Mouse (Mus musculus) adrenal gland, postnatal 10 days (tissue): ENCODE results near the gene Fgfr2. TPM values are rescaled to one million over a fixed set of nuclear protein-coding genes. Genes with fewer than 3 reads are reported as not detected.

Experiments used
- DNase-seq: peaks from one replicate; pipeline ENCODE4 v3.0.0; 2021; ENCODE audit warnings: mixed read lengths
- total RNA-seq, 2 experiments: library from RNA; stranded (reverse); gene quantifications; 2 replicates each; pipeline ENCODE4 v1.2.3; 2021

Fgfr2 gene
- total RNA-seq, 2 experiments from 2014 or later: 128 to 169 TPM

DNA sequence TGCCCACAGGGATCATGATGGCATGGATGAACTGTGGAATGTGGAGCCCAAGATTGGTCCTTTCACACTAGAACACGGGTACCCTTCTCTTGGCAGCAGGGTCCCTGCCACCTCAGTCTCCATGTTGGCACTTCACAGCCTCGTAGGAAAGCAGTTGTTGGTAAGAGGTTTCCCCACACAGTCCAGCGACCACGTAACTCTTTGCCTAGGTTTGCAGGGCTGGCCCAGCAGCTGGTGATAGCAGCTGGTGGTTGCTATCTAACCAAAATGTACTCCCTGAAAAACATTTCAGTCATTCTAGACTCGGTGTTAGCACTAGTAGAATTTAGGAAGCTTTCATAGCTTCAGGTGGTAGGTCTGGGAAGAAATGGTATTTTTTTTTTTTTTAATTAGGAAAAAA, 2464.0 kb downstream of the Fgfr2 start:
- no peak for DNase-seq

DNA sequence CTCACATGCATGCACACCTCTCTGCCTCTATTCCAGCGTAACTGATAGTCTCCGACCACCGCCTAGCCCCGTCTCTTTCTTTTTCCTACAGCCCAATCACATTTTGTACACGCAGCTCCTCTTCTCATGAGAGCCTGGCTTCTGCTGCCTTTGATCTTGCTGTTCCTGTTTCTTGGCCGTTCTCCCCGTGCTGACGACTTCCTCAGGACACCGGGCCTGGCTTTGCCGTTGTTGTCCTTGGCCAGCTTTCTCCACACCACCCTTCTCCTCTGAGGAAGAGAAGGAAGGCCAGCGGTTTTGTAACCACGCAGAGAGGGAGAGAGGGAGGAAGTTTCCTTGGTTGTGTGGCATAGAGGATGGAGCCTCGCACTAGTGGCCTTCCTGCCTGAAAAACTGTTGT, 2465.4 kb downstream of the Fgfr2 start:
- DNase-seq: peak; percentile 80

DNA sequence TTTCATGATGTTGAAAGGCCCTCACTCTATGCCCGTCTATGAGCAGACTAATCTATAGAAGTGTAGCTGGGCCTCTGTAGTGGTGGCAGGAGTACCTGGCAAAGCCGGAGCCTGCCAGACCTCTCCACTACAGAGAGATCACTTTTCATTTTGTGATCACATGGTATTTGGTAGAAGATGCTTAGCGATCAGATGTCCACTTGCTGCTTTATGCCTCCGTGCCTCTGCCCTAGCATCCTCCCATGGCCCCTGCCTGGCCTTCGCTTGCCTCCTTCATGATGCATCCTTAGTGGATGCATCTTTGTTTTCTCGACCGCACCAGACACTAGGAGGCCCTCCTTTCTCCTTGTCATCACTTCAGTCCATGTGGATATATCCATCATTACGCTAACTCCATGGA, 2466.2 kb downstream of the Fgfr2 start:
- DNase-seq: no peak

DNA sequence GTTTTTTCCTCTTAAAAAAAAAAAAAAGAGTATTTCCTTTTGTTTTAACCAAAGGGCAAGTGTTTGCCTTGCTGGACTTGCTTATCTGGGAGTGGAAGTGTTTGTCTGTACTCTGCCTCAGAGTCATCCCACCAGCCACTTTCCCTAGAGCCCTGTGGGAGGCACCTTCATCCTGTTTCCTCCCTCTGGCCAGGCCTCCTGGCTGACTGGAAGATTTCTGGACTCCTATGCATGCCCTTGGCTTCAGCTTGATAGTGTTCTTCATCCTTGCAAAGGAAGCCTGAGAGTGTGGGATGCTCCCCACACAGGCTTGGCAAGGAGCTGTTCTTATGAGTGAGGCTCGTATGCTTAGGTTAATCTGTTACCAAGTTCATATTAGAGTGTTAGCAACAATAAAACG, 2468.6 kb downstream of the Fgfr2 start:
- no peak for DNase-seq

DNA sequence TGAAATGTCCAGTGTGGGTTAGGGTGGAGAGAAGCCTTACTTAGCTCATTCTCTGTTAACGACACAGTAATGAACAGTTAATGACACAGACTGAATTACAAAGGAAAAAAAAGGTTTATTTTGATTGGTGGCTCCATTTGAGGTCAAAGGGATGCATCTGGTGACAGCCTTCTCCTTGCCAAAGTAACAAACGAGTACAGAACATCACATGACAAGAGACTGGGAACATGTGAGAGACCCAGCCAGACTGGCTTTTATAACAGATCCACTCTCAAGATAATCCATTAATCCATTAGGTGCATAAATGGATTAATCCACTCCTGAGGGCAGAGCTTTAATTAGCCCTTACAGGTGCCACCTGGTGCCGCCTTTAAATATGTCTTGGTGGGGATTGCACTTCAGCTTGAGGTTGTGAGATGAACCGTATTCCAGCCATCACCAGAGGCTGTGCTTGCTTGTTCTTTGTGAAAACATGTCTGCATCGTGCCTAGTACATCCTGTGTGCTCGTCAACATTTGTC, 2470.1 kb downstream of the Fgfr2 start:
- no peak for DNase-seq

DNA sequence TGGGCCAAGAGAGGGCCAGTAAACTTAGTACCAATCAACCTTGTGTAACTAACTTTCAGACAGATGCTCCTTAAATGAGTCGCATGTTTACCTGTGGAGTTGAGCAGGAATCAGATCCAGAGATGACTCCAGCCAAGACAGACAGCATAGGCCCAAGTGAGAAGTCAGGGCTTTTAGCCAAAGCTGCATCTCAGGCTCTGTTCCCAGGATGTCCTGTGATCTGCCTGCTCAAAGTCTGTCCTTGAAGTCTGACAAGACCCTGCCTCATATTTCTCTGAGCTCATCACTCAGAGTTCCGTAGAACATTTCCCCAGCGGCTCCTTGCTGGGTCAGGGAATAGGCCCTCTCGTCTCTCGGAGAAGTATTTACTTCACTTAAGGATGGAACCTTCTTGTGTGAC, 2472.5 kb downstream of the Fgfr2 start:
- no peak for DNase-seq

DNA sequence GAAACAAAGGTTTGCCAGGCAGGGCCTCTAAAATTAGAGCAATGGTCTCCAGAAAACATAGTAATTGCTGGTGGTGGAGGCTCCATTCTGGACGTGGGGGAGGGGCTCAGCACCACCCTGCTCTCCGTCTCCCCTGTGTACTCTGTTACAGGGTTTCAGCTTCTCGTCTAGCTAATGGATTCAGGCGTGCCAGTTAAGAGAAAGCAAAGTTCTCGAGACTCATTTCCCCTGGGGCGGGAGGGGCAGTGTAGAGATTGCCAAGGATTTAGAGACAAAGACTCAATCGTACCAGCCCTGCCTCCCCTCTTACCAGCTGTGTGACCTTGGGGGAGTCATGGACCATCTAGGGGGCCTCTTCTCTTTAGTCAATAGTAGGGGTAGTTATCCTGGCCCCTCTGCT, 2473.9 kb downstream of the Fgfr2 start:
- DNase-seq: peak; percentile 41

DNA sequence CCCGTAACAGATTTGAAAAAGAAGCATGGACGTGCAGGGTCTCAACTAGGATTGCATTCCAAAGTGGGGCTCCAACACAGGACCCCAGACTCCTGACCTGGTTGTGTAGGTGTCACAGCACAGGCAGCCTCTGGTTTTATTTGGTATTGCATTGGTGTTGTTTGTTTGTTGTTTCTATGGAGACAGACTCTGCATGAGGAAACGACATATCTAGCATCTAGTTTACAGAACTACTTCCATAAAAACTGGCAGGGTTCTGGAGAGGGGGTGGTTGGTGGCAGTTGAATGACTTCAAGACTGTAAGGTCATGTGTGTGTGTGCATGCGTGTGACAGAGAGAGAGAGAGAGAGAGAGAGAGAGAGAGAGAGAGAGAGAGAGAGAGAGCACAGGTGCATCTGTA, 2475.1 kb downstream of the Fgfr2 start:
- no peak for DNase-seq

DNA sequence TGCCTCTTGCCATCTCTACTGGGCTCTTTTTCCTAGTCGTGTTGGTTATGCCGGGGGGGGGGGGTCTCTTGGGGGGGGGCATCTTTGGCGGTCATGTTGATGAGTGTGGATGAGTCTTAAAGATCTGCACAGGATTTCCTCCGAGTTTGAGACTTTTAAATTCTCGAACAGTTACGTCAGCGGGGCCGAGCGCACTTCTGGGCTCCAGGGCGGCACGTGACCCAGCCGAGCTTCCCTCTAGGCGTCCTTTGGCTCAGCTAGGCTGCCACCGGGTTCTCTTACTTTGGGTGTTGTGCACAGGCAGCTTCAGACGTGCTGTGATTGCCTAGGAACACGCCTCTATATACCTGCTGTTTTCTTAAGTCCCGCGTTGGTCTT, 2476.4 kb downstream of the Fgfr2 start:
- DNase-seq: peak; percentile 85

DNA sequence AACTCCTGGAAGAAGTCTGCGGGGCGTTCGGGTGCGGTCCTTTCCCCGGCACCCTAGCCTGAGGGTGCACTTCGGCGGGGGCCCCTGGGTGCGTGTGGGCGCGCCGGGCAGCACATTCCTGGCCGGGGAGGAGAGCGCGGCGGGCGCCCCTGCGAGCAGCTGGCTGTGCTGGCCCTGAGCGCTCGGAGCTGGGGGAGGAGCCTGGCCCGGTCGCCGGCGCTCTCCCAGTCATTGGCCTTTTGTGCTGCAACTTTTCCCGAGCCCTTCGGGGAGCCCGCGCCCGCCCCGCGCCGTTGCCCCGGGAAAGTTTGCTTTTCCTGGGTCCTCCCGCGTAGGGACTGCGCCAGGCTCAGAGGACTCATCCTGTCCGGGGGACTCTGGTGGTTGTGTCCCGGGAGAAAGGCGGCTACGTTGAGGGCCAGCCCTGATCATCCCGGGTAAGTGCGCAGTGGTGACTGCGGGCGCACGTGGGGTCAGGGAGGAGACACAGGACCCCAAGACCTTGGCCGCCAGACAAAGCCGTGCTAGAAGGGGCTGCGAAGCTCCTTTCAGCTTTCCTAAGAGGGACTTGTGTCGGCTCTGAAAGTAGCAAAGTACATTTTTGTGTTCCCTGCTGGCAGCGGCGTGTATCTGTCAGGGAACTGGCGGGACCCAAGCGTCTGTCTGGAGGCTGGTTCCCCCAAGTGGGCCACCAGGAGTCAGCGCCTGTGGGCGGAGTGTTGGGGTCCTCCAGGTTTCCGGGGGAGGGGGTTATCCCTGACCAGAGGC, 2477.0 kb downstream of the Fgfr2 start:
- peak; percentile 88 for DNase-seq

DNA sequence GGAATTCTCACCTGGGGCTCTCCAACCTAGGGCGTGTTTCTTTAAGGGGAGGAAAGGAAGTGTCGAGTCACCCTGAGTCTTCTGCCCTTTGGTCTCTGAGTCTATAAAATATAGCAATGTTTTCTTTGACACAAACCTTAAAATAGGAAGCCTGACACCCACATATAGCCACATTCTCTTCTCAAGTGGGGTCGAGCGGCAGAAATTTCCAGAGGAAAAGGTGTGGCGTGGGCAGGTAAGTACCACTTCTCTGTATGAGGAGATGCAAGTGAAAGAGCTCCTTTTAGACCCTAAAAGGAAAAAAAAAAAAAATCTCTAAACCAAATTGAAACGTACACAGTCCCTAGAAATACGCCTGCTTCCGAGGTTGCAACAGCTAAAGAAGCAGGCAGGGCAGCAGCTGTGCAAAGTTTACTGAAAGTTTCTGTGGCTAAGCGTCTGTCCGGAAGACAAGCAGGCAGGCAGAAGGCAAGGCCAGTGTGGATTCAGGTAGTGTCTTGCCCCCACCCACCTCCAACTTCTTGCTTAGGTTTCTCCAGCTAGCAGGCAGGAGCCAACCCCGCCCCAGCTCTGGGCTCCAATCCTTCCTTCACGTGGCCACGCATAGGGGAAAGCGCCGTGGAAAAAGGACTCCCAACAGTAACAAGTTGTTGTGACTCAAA, 2477.7 kb downstream of the Fgfr2 start:
- no peak for DNase-seq

DNA sequence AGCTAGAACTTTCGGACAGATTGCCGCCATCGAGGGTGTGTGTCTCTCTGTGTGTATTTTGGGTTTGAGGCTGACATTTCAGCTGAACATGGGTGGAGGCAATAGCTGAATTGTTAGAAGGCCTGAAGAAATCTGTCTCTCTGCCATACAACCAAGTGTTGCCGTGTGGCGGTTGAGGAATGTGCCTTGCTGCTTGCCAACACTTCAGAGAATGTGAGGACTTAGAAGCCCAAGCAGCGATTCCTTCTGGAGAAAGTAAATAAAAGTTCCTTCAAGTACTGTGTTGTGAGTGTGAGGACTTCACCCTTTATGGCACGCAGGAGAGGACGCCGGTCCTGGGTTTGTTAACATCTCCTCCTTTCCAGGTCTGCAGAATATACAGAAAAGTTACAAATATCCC, 2482.5 kb downstream of the Fgfr2 start:
- no peak for DNase-seq

DNA sequence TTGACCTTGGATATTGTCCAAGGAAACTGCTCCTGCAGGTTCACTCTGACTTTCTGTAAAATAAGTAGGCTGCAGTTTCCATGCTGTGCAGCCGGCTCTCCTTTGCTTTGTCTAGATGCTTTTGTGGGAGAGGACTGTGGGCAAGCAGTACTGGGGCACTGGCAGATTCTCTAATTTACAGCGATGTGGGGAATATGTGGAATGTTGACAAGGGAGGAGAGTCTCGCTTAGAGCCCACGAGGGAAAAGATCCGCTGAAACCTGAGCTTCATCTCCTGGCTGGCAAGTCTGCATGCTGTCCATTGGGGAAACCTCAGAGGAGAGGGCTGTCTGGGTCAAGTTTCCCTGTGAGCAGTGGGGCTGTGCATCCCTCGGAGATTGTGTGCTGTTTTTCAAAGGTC, 2485.3 kb downstream of the Fgfr2 start:
- no peak for DNase-seq

DNA sequence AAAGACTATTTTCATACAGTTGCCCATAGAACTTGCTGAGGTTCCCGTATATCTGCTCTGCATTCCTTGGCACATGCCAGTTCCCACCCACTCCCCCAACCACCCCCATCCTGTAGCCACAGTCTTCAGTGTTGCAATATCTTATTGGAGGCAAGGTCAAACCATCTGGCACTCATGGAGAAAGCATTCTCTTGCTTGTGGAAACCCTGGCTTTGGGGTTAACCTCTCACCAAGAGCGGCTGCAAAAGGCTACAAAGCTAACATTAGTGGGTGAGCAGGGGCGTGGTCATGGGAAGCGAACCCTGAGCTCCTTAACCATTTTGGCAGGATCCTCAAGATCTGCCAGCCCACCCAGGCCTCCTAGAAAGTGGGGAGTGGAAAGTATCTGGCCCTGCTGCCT, 2486.2 kb downstream of the Fgfr2 start:
- no peak for DNase-seq

DNA sequence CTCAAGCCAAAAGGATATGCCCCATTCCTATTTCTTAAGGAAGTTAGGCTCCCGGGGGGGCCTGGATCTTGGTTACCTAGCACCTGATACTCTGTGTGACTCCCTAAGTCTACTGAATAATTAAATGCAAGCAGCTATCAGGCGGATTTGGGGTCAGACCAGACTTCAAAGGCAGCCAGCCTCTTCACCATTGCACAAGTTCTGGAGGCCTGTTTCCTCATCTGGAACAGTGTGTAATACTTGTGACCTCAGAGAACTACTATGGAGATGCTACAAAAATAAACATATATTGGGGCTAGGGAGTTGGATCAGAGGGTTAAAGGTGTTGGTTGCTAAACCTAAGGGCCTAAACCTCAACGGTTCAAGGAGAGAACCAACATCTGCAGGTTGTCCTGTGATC, 2486.9 kb downstream of the Fgfr2 start:
- no peak for DNase-seq

DNA sequence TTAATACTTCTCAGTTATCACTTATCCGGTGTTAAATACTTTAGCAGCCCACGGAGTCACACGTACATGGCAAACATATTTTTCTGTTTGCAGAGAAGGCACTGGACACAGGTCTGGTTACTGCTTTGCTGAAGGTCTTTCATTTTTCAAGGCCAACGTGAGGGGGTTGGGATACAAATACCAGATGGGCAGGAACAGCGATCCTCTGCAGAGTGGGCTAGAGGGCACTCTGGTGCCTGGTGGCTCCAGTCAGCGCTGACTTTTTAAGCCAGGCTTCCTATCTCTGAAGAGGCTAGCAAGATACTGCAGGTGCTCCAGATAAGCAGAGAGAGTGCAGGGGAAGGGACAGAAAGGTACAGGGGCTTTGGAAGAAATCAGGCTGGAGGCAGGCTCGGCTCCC, 2487.9 kb downstream of the Fgfr2 start:
- no peak for DNase-seq

DNA sequence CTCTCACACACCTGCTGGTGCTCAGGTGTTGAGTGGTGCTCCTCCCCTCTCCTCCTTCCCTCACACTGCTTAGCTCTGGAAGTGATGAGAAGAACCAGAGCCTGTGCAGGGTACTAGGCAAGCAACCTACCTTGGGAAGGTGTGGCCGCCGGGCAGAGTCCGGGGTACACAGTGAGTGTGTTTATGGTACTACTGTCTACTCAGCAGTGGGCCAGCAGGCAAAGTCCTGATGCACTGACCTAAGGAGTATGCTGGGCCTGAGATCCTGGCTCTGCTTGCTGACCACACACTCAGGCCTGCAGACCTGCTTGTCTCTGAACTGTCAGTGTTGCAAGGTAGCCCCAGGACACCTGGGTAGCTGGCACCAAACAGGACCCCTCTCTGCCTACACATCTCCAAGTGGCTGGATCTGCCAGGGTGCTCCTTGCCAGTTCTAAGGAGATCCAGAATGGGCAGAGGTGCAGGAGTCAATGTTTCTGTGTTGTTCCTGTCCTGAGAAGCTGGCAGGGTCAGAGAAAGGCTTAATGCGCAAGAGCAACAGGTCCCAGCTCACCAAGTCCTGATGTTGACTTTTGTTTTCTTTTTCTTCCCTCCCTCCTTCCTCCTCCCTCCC, 2488.8 kb downstream of the Fgfr2 start:
- DNase-seq: no peak

DNA sequence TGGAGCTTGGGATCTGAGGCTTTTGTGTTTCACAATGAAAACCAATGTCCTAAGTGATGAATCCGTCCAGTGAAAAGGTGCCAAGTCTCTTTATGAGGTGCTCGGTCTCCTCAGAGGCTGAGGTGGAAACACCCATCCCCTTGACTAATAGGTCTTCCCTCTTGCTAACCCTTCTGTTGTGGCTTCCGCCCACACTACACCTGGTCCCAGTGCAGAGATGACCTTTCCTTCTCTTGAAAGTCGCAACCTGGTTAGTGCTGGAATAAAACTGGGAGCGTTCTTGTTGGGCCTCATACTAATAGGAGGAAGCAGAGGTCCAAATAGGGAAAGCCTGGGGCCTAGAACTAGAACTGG, 2490.8 kb downstream of the Fgfr2 start:
- no peak for DNase-seq

DNA sequence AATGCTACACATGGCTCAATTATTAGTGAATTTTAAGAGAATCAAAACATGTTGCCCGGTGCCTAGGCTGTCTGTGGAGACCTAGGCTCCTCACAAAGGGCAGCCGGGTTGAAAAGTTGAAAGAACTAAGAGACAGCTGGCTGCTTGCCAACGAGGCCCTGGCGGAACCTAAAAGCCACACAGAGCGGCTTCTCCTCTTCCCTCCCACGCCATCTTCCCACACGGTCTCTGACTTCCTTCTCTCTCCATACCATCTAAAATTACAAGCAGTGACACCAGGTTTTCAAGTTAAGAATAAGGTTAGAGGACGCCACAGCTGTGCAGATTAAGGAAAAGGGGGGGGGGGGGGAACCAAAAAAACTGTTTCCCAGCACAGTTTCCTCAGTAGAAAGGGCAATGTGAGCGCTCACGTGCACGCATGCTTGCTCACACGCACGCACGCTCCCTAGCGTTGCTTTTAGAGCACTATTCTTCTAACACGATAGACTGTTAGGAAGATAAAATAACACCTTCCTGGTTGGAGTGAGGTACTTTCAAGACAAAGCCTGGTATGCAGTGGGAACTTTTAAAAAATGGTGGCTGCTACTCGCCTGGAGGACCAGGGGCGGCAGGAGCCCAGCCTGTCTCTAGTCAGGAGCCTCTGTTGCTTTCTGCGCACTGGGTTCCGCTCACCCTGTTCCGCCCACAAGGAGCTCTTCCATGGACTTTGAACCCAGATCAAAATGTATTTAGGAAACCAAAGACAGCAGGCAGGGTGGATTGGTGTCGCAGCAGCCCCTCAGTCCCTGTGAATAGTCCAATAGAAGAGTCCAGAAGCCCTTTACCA, 2491.4 kb downstream of the Fgfr2 start:
- DNase-seq: peak; percentile 76

DNA sequence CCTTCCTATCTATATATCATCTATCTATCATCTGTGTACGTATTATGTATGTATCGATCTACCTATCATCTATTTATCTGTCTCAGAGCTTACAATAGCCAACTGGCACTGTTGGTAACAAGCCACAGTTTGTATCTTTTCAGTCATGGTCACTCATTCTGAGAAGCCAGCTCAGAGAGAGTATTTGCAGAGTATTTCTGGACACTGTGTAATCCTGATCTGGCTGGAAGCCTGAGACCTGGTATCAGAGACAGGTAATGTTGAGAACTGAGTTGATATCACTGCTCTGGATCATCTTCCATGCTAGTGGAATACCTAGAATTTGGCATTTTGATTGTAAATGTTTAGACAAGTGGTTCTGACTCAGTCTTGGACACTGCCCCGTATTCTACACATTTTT, 2492.2 kb downstream of the Fgfr2 start:
- no peak for DNase-seq

DNA sequence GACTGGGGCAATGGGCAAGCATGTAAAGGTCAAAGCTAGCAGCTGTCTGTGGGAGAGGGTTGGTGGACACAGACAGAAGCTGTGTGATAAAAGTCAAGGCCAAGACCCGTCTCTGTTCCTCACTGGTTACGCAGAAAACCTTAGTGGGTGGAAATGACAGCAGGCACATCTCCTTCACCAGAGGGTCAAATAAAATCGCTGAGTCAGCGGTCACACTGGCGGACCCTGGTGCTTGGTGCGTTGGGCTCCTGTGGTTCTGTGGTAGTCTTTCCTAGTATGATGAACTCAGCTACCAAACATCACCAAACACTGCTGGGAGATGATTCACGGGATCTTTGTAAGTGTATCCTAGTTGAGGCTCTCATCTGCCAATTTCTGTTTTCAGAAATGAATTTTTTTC, 2493.2 kb downstream of the Fgfr2 start:
- no peak for DNase-seq

DNA sequence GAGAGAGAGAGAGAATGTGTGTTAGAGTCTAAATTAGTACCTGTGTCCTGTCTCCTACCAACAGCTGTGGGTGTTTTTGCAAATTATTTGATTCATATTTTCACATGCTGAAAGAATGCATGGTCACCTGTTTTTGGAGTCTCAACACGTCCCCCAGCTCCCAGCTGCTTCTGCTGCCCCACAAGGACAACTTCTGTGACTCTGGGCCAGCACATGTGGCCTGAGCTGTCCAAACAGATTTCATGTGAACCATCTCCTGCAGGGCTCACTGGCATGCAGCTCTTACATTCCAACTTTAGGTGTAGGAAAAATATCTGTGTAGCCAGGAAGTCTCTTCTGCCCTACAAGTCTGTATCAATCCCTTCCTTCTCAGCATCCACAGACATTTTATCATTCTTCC, 2494.5 kb downstream of the Fgfr2 start:
- DNase-seq: no peak

DNA sequence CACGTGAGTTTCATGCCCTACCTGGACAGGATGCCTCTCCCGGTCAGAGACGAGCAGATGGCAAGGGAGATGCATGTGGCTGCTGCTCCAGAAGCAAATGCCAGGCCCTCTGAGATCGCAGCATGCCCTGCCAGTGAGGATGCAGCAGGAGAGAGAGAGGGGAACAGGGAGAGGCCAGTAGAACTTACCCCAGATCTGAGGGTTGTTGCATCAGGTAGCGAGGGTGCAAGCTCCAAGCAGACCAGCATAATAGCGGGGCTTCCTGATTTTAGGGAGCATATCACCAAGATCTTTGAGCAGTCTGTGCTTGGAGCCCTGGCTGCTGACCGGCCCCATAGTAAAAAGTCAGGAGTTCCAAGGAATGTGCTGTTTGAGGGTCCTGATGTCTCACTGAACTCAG, 2497.8 kb downstream of the Fgfr2 start:
- no peak for DNase-seq
